Mouse (Mus musculus): ENCODE measurements at regions not wholly inside any gene's neighbourhood (a gene's known extent, or its start where the extent isn't known, plus 50 kb on each side); places are given as distances from the start of the nearest gene placed in this dataset.
"Not testable (repeated sequence)": the region's sequence is repeated elsewhere in the genome, so short reads cannot be mapped to it uniquely, and the experiment has no call there.

DNA sequence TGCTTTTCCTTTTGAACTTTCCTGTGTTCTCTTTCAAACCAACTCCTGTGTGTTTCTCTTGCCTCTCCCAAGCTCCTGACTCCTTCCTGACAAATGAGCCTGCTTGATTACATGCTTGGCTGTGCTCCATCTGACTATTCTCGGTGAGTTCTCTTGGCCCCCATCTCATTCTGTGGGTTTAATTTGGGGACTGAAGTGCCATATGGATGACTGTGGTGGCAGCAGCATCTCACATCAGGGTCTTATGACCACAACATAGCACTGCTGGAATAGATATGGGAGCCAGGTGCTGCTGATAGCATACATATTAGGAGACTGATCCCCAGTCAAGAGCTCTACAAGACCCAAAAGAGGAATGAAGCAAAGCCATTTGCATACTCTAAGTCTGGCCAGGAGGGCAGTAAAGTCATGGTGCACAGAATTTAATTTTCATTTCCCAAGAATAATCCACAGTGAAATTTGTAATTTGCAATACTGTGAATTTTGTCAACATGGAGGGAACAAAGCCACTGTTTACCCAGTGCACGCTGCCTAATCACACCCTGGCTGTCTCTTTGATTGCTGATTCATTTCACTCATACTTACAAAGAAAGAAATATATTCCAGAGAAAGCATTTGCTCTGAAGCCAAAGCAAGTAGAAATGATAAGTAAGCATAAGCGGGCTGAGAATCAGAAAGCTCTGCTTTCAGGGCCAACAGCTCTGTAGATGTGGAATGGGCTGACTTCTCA is 1478.4 kb upstream of the Gm7489 start:
- intact Hi-C loops (cut with DNase I), result no loop called here

- intact Hi-C loops (cut with DNase I), result no loop called here
These were observed 1471.6 kb upstream of the Gm7489 start for GRCm38 (mm10) chr15:52412869-52413771.

GRCm38 (mm10) chr15:52425976-52426375 is 1458.7 kb upstream of the Gm7489 start:
- intact Hi-C loops (cut with DNase I), result no loop called here

- intact Hi-C loops (cut with DNase I), result no loop called here
These were observed 1454.1 kb upstream of the Gm7489 start for GRCm38 (mm10) chr15:52430491-52431158.

GRCm38 (mm10) chr15:52433639-52434038 is 1451.1 kb upstream of the Gm7489 start:
- intact Hi-C loops (cut with DNase I), result no loop called here

DNA sequence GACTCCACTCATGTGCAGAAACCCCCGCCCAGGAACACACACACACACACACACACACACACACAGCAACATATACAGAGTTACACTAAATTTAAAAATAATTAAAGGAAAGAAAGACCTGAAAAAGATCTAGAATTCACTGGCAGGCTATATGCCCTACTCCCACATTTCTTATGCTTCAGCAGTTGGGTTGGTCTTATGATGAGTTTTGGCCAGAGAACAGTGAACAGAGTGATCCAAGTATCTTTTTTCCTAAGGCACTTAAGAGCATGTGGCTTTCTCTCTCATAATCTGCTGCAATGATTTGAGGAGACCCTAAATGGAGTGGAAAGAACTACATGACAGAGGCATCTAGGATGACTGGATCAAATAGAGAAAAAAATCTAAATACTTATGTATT is 1446.3 kb upstream of the Gm7489 start:
- intact Hi-C loops (cut with DNase I), result no loop called here

DNA sequence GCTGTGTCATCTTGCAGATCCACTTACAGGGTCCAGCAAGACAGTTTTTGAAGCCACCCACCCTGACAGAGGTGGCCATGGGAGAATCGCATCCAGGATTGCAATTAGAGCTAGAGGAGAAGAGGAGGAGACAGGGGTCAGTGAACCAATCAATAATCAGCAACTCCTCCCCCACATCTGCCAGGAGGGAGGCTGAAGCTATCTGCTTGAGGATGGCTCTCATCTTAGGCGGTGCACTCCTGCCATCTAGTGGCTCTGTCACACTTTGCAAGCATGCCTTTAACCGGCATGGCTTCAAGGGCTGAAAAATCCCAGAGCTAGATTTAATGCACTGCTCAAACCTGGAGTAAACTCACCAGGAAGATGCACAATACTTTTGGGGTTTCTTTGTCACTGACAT is 1425.9 kb upstream of the Gm7489 start:
- intact Hi-C loops (cut with DNase I), result loop anchor here (2.0 to 5.0 kb wide), 2 partner anchors 296 to 544 kb away; no protein-coding TSS in a partner anchor

GRCm38 (mm10) chr15:52459315-52459714 is 1425.4 kb upstream of the Gm7489 start:
- intact Hi-C loops (cut with DNase I), result loop anchor here (2.0 to 5.0 kb wide), 2 partner anchors 297 to 545 kb away; no protein-coding TSS in a partner anchor

DNA sequence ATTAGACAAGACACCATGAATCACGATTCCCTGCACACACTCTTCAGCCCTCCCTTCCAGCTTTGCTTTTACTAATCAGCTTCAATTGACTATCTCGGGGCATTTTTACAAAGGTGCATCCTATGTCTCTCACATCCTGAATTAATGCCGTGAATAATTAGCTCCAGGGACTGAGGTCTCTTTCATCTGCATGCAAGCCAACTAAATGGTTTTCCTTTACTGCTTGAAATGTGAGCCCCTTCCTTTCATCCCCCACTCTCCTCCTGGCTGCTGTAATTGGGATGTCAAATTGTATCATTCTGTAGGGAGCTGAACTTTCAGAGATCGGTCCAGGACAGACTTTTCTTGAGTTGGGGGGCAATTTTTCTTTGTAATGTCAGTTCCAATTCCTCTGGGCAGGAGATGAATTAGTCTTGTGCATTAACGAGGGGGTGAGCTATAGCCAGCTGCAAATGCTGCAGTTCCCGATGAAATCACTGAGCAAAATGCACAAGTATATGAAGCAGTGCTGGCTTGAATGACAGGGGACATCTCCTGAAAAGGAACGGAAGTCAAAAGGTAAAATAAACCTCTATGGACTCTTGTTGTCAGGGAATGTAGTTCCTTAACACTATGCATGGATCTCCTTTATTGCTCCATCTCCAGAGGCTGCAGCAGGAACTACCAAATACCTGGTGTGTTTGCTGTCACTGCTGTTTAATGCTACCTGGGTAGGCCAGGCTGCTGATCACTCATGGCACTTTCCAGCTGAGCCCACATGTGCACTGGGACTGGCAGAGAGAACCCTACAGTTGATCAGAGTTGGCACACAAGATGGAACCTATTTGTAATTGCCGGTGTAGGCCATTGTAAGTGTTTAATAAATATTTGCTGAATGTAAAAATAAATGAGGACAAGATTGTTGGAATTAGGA is 1420.2 kb upstream of the Gm7489 start:
- intact Hi-C loops (cut with DNase I), result no loop called here

GRCm38 (mm10) chr15:52478124-52478523 is 1406.6 kb upstream of the Gm7489 start:
- intact Hi-C loops (cut with DNase I), result not testable (repeated sequence)

- intact Hi-C loops (cut with DNase I), result no loop called here
These were observed 1403.9 kb upstream of the Gm7489 start for GRCm38 (mm10) chr15:52480834-52481233.

GRCm38 (mm10) chr15:52483598-52484165 is 1401.0 kb upstream of the Gm7489 start:
- intact Hi-C loops (cut with DNase I), result no loop called here

DNA sequence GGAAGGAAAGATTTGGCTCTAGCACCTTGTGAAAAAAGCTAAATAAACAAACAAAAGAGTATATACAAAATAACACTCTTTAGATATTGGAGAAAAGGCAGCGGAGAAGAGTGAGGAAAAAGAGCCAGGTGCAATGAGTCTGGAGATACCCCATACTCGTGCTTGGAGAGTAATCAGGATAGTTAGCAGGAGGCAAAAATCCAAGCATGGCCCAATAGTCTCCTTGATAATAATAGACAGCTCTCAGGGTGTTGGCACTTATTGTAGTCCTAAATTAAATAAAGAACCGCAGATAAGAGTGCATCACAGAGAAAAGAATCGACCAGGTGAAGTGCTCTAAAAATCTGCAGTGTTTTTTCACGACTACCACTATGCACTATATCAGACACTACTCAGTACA is 1400.4 kb upstream of the Gm7489 start:
- intact Hi-C loops (cut with DNase I), result no loop called here

DNA sequence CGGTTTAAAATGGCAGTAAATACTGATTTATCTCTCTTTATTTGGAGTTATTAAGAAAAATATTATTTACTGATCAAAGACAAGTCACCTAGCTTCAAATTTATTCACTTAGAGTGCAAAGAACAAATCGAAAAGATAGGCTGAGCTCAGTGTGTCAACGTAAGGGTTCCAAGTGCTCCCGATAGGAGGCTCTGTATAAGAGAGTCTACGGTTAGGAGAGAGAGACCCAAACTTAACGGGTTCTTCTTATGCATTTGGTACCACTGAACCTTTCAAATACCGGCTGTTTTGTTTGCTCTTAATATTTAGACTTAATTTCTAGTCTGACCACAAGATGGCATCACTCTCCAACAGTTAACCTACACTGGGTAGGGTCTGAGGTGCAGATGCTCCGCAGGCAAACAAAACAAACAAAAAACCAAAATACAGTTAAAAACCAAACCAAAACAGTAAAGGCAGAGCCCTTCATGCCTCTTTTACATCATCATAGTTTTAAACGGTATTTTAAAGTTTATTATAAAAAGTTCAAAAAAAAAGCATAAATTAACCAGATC is 1379.4 kb upstream of the Gm7489 start:
- intact Hi-C loops (cut with DNase I), result loop anchor here (5.0 to 10.0 kb wide), 3 partner anchors 847 to 1279 kb away; no protein-coding TSS in a partner anchor

DNA sequence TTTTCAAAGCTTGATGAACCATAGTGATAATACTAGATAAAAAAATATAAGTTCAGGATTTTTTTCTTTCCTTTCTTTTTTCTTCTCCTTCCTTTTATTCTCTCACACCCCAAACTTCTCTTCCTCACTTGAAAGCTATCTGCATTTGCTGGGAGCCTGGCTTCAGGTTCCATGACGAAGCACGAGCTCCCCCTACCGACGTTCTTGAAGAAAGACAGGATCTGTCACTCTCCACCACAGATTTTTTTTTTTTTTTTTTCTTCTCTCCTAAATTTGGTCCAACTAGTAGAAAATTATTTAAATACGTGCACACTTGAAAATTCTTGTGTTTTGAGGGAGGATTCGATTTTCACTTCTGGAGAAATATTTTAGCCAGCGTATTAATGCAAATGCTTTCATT is 1377.8 kb upstream of the Gm7489 start:
- intact Hi-C loops (cut with DNase I), result loop anchor here (5.0 to 10.0 kb wide), 3 partner anchors 845 to 1278 kb away; no protein-coding TSS in a partner anchor

DNA sequence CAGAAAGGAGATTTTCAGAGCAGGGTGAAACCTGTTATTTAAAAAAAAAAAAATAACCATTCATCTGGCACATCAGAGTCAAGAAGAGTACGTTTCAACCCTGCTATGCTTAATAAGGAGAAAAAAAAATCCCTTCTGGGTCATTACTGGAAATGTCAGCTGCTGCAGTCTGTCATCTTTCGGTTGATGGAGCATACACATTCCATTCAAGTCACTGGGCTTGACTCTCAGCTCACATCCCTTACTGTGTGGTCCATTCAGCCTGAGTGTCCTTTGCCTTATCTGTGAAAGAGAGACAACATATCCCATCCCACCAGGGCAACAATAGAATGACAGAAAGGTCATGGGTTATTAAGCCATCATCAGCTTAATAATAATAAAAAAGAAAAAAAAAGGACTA is 1376.1 kb upstream of the Gm7489 start:
- intact Hi-C loops (cut with DNase I), result loop anchor here (5.0 to 10.0 kb wide), 3 partner anchors 844 to 1276 kb away; no protein-coding TSS in a partner anchor

DNA sequence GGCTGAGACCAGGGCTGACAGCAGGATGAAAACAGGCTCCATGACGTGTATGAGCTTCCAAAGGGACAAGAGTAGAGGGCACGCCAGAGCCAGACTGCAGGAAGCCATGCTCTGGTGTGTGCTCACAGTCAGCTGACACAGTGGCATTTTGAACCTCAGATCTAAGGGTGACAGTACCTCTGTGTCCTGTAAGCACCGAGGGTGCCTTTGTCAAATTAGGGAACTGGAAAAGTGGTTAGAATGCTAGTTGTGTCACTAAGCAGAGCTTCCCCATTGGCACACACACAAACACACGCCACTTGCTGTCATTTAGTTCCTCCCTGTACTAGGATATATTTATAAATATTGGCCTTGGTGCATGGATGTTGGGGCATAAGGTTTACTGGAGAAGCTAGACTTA is 1374.6 kb upstream of the Gm7489 start:
- intact Hi-C loops (cut with DNase I), result no loop called here

DNA sequence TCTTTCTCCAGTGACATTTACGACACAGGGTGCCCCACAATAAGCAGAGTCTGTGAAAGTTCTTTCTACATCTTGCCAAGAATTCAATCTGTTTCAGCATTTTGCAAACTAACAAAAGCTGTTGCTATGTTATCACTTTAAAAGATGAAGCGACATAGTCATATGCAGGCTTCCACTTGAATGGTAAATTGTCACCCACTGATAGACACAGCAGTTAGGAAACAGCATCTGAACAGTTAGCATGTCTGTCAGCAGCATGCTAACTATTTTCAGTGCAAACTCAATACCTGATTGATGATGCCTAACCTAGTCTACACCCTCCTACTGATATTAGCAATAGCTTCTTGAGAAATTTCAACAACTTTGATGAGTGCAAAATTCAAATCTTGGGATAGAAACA is 1348.1 kb upstream of the Gm7489 start:
- intact Hi-C loops (cut with DNase I), result no loop called here

DNA sequence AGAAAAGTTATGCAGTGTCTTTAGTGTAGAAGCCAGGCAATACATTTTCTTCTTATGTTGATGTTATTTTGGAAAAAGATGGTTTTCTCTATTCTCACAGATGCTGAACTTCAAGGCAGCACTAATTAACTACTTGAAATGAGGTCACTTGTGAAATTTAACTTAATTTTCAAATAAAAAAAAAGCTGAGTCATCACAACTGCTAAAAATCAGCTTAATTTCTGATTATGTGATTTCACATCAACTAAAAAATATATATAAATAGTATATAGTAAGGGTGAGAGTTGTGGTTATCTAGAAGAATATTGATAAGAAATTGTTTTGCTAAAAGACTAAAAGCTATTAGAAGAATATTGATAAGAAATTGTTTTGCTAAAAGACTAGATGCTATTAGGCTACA is 1326.0 kb upstream of the Gm7489 start:
- intact Hi-C loops (cut with DNase I), result no loop called here

DNA sequence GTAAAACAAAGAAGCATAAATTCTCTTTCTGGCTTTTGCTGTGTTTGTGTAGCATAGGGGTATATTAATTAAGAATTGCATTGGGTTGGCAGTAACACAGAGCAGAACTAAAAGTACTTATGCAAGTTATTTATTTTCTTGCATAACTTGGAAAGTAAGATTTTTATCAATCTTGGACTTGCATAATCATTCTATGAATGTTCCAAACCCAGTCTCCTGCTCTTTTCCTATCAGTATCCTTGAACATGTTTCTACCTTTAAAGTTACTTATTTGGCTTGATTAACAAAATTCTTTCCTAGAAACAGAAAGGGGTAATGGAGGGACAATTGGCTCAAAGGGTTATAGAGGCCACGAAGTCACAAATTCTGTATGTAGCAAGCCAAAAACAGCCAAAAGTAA is 1320.6 kb upstream of the Gm7489 start:
- intact Hi-C loops (cut with DNase I), result no loop called here

All from adrenal gland (tissue).